8 mouse cellular contexts compared by ENCODE assay signal in the genomic region with DNA sequence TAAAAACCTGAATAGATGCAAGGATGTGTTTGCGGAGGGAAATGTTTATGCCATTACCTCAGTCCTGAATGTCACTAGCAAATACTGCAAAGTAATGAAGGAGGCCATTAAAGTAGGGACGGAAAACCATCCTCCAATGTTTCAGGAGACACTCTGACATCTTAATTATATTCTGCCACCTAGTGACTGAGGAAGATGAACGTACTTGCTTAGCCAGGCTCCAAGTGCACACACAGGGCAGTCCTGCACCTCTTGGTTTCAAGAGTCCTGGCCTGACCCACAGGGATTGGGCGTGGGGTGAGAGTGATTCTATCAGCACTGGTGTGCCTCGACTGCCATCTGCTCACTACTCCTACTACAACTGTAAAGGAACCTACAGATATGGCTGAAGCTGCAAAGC.
DNase-seq lines count a peak whose midpoint lies in the region; ATAC-seq and TF ChIP-seq lines count a peak whose summit lies in the region.
"Had no signal": no experiment of that assay in that cellular context is flagged by ENCODE, and none has a peak within 500 bp of the region (broad histone marks: within the 10 kb centered on the region; RNA-seq: fewer than 3 reads in every experiment).

No protein-coding gene starts in this region.

- 35% methylated on average over 5 of the region's 5 CpGs for WGBS in liver, postnatal 0 days (ENCODE audit: insufficient replicate concordance)
- WGBS in kidney, embryonic 16.5 days: 30% methylated on average over 5 of the region's 5 CpGs
- 29% methylated on average over 5 of the region's 5 CpGs for WGBS in neural tube, embryonic 15.5 days

- H3K9ac ChIP-seq in liver, postnatal 0 days (replicated peaks): no peak overlapping the region
- no peak overlapping the region for H3K9ac ChIP-seq in kidney, embryonic 16.5 days (replicated peaks; ENCODE audit: low read length)
- no peak overlapping the region for H3K9ac ChIP-seq in neural tube, embryonic 15.5 days (replicated peaks)
- H3K9ac ChIP-seq: neural tube, embryonic 12.5 days had no signal

- peak; percentile 55 for TF ChIP-seq CTCF in liver, postnatal 0 days (IDR thresholded peaks at IDR 0.05; ENCODE audit: low read depth)

- no peak overlapping the region for H3K27ac ChIP-seq in liver, postnatal 0 days (ENCODE audit: low read depth)
- no peak overlapping the region for H3K27ac ChIP-seq in kidney, embryonic 16.5 days (ENCODE audit: low read length)
- H3K27ac ChIP-seq in neural tube, embryonic 15.5 days (replicated peaks): no peak overlapping the region
- H3K27ac ChIP-seq: neural tube, embryonic 12.5 days had no signal

- ATAC-seq in liver, postnatal 0 days: no peak
- ATAC-seq in kidney, embryonic 16.5 days (ENCODE audit: low FRiP score, low TSS enrichment): peak; percentile 67
- no peak for ATAC-seq in neural tube, embryonic 15.5 days (ENCODE audit: low FRiP score)

- no peak for TF ChIP-seq EP300 in liver, postnatal 0 days (IDR thresholded peaks at IDR 0.05; ENCODE audit: low read depth)

- no peak overlapping the region for H3K4me3 ChIP-seq in liver, postnatal 0 days (ENCODE audit: low read depth, low read length)
- H3K4me3 ChIP-seq in kidney, embryonic 16.5 days (ENCODE audit: low read length): no peak overlapping the region
- no peak overlapping the region for H3K4me3 ChIP-seq in neural tube, embryonic 15.5 days (replicated peaks)
- H3K4me3 ChIP-seq: neural tube, embryonic 12.5 days had no signal

- no peaks in the 10 kb centered on the region for H3K9me3 ChIP-seq in liver, postnatal 0 days (ENCODE audit: low read length)
- H3K9me3 ChIP-seq in kidney, embryonic 16.5 days (ENCODE audit: low read length): no peaks in the 10 kb centered on the region
- no peaks in the 10 kb centered on the region for H3K9me3 ChIP-seq in neural tube, embryonic 15.5 days (replicated peaks)
- H3K9me3 ChIP-seq: neural tube, embryonic 12.5 days had no signal

- H3K4me2 ChIP-seq in liver, postnatal 0 days (ENCODE audit: low read depth, low read length): no peak overlapping the region
- H3K4me2 ChIP-seq in kidney, embryonic 16.5 days (replicated peaks; ENCODE audit: low read depth, low read length): no peak overlapping the region
- no peak overlapping the region for H3K4me2 ChIP-seq in neural tube, embryonic 15.5 days
- H3K4me2 ChIP-seq: neural tube, embryonic 12.5 days had no signal

- H3K36me3 ChIP-seq in liver, postnatal 0 days (replicated peaks; ENCODE audit: insufficient read depth, low read length): no peaks in the 10 kb centered on the region
- H3K36me3 ChIP-seq in kidney, embryonic 16.5 days (ENCODE audit: insufficient read depth, low read length): no peaks in the 10 kb centered on the region
- no peaks in the 10 kb centered on the region for H3K36me3 ChIP-seq in neural tube, embryonic 15.5 days
- H3K36me3 ChIP-seq: neural tube, embryonic 12.5 days had no signal

- no peaks in the 10 kb centered on the region for H3K27me3 ChIP-seq in liver, postnatal 0 days (ENCODE audit: insufficient read depth, low read length)
- no peaks in the 10 kb centered on the region for H3K27me3 ChIP-seq in kidney, embryonic 16.5 days (ENCODE audit: insufficient read depth, low read length)
- no peaks in the 10 kb centered on the region for H3K27me3 ChIP-seq in neural tube, embryonic 15.5 days (replicated peaks)
- H3K27me3 ChIP-seq: neural tube, embryonic 12.5 days had no signal

- DNase-seq in liver, postnatal 0 days: no peak
- DNase-seq in liver (no peak), NIH3T3 (ENCODE audit: low read depth) (peak; percentile 49)
- peak; percentile 66 for DNase-seq in embryo, embryonic 10 days (ENCODE audit: low spot score)
- peak; percentile 42 for DNase-seq in lung, postnatal 10 days

- no peaks in the 10 kb centered on the region for H3K4me1 ChIP-seq in liver, postnatal 0 days (ENCODE audit: insufficient read depth)
- 0 out of 2 replicates have a peak, but pooled peaks cover 3% of the 10 kb centered on the region for H3K4me1 ChIP-seq in kidney, embryonic 16.5 days (ENCODE audit: insufficient read depth, low read length)
- 0 out of 2 replicates have a peak, but pooled peaks cover 6% of the 10 kb centered on the region for H3K4me1 ChIP-seq in neural tube, embryonic 15.5 days
- H3K4me1 ChIP-seq: neural tube, embryonic 12.5 days had no signal

Comparison
In these comparisons a context has a peak if more than half of its experiments do, and no peak if none do; other contexts are left out.
1. DNase-seq: peak in NIH3T3 (single experiment), embryo, embryonic 10 days (single experiment) and lung, postnatal 10 days (single experiment); none in liver, postnatal 0 days (single experiment) and liver (single experiment).